Mouse (Mus musculus): Measurements from ENCODE around the gene Add3.

Add3 gene

GRCm38 (mm10) chr19:53168576-53168975 is 28.3 kb downstream of the Add3 start:
- DNase-seq: no peak

- DNase-seq: no peak
Observed at GRCm38 (mm10) chr19:53170651-53171050, 30.4 kb downstream of the Add3 start.

GRCm38 (mm10) chr19:53174034-53174433 is 33.8 kb downstream of the Add3 start:
- DNase-seq: no peak

- no peak for DNase-seq
Observed at GRCm38 (mm10) chr19:53175550-53175949, 35.3 kb downstream of the Add3 start.

- no peak for DNase-seq
Observed at GRCm38 (mm10) chr19:53176518-53176917, 36.3 kb downstream of the Add3 start.

- no peak for DNase-seq
Observed at GRCm38 (mm10) chr19:53178611-53179528, 38.6 kb downstream of the Add3 start.

GRCm38 (mm10) chr19:53180168-53180803 is 40.0 kb downstream of the Add3 start:
- no peak for DNase-seq

- no peak for DNase-seq
Observed at GRCm38 (mm10) chr19:53181003-53181861, 41.0 kb downstream of the Add3 start.

GRCm38 (mm10) chr19:53183620-53184019 is 43.4 kb downstream of the Add3 start:
- DNase-seq: no peak

- DNase-seq: peak; percentile 55
Observed at GRCm38 (mm10) chr19:53184216-53184615, 44.0 kb downstream of the Add3 start.

- no peak for DNase-seq
Observed at GRCm38 (mm10) chr19:53184911-53185310, 44.7 kb downstream of the Add3 start.

- peak; percentile 68 for DNase-seq
Observed at GRCm38 (mm10) chr19:53185486-53186134, 45.4 kb downstream of the Add3 start.

- no peak for DNase-seq
Observed at GRCm38 (mm10) chr19:53186456-53186855, 46.2 kb downstream of the Add3 start.

- peak; percentile 59 for DNase-seq
Observed at GRCm38 (mm10) chr19:53187533-53187932, 47.3 kb downstream of the Add3 start.

GRCm38 (mm10) chr19:53188186-53188585 is 47.9 kb downstream of the Add3 start:
- peak; percentile 42 for DNase-seq

GRCm38 (mm10) chr19:53188724-53189220 is 48.5 kb downstream of the Add3 start:
- no peak for DNase-seq

- DNase-seq: no peak
Observed at GRCm38 (mm10) chr19:53189736-53190135, 49.5 kb downstream of the Add3 start.

GRCm38 (mm10) chr19:53190232-53190631 is 50.0 kb downstream of the Add3 start:
- no peak for DNase-seq

GRCm38 (mm10) chr19:53191867-53192487 is 51.7 kb downstream of the Add3 start:
- DNase-seq: no peak

GRCm38 (mm10) chr19:53193190-53193589 is 52.9 kb downstream of the Add3 start:
- no peak for DNase-seq

GRCm38 (mm10) chr19:53193964-53194582 is 53.8 kb downstream of the Add3 start:
- DNase-seq: peak; percentile 63

Measured in thymus, postnatal 4 days (tissue).